Mouse (Mus musculus): ENCODE results near the gene Psen2. TPM values are rescaled to one million over a fixed set of nuclear protein-coding genes. Genes with fewer than 3 reads are reported as not detected.

Gene Psen2
- polyA plus RNA-seq (2015; fragmentation: Nextera tagmentation; extraction: Ambion mirVana) = 11.9 and 13.0 TPM in 2 replicates

DNA sequence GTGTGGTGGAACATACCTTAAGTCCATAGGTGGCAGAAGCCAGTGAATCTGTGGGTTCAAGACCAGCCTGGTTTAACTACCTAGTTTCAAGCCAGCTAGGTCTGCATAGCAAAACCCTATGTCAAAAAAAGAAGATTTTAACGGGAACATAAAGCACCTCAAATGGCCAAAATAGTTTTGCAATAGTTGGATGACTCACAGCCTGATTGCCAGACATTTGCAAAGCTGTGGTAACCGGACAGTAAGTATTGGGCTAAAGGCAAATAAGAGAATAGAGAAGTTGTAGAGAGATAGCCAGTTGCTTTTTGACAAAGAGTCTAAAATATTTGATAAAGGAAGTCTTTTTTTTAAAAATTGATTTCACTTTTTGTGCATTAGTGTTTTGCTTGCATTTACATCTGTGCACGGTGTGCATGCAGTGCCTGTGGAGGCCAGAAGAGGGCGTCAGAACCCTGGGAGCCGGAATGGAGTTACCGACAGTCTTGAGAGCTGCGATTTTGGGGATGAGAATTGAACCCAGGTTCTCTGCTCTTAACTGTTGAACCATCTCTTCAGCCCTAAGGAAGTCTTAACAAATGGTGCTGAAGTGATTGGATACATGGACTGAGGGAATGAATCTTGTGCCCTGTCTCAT is at the start of gene Psen2:
Gene Psen2 (minus strand): TSS at position 75 of the 634 bp plus-strand sequence.
- Histone ChIP-seq H3K4me3 (no peak within 1 kb of the TSS), H3K4me2 (no peak within 1 kb of the TSS), H3K4me1 (replicated peaks) (0 out of 2 replicates have a peak, but pooled peaks cover 3% of the 10 kb centered on the region), H3K9me3 (no peaks in the 10 kb centered on the region), H3K27me3 (peaks cover 13% of the 10 kb centered on the region), H3K36me3 (no peaks in the 10 kb centered on the region), H3K27ac (replicated peaks) (no peak within 1 kb of the TSS), H3K9ac (no peak within 1 kb of the TSS)
- no peak for ATAC-seq (ENCODE audit: low read depth)
- 17% methylated on average over 7 of the region's 7 CpGs for WGBS

DNA sequence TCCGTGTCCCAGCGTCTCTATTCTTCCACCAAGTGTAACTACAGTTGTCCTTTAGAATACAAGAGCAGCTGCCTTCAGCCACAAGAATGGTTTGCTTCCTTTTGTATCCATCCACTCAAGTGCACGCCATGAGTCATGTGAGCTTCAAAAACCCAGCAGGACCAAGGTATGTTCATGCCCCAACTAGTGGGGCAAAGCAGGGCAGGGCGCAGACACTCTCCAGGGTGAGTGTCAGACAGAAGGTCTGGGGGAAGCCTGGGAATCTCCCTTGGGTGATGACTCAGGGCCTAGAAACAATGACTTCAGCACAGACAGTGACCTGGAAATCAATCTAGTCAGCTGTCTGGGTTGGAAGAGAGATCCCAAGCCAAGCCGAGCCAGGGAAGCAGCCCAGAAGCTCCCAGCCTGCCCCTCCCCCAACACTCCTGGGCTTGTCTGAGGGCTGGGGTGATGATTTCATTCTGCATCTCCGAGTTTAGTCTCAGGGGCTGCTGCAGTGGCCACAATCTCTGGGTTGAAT is 49.6 kb upstream of the Psen2 start:
- WGBS = 15% methylated on average over 6 of the region's 6 CpGs
- Histone ChIP-seq H3K27ac (replicated peaks) (peak overlapping the region; percentile 84), H3K36me3 (no peaks in the 10 kb centered on the region), H3K9me3 (no peaks in the 10 kb centered on the region), H3K4me2 (peak overlapping the region; percentile 50), H3K27me3 (no peaks in the 10 kb centered on the region), H3K4me1 (replicated peaks) (peaks cover 34% of the 10 kb centered on the region), H3K9ac (peak overlapping the region; percentile 46; the same call in 1 of the 2 replicates), H3K4me3 (no peak overlapping the region)
- peak; percentile 80 for ATAC-seq (ENCODE audit: low read depth)

DNA sequence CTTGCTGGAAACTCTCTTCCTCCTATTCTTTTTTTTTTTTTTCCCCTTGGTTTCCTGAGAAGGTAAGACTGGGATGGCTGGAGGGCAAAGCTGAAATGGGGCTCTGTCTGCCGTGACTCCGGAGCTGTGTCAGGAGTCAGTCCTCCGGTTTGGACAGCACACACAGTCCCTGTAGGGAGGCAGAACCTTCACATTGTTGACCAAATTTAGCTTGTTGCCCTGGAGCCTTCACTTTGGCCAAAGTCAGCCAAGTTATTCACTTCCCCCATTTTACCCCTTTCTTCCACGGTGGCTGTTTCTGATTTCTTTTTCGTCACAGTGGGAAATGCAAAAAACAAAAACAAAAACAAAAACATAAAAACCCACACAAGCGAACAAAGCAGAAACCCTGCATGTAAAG is 49.0 kb upstream of the Psen2 start:
- Histone ChIP-seq H3K9ac (0 out of 2 replicates have a peak overlapping the region, but pooled peaks have one; percentile 46), H3K4me1 (replicated peaks) (peaks cover 40% of the 10 kb centered on the region), H3K27ac (replicated peaks) (peak overlapping the region; percentile 84), H3K27me3 (no peaks in the 10 kb centered on the region), H3K36me3 (no peaks in the 10 kb centered on the region), H3K4me3 (no peak overlapping the region), H3K4me2 (peak overlapping the region; percentile 50; the same call in 1 of the 2 replicates), H3K9me3 (no peaks in the 10 kb centered on the region)
- no peak; the same call in 1 of the 2 replicates for ATAC-seq (ENCODE audit: low read depth)
- 24% methylated on average over 6 of the region's 6 CpGs for WGBS

DNA sequence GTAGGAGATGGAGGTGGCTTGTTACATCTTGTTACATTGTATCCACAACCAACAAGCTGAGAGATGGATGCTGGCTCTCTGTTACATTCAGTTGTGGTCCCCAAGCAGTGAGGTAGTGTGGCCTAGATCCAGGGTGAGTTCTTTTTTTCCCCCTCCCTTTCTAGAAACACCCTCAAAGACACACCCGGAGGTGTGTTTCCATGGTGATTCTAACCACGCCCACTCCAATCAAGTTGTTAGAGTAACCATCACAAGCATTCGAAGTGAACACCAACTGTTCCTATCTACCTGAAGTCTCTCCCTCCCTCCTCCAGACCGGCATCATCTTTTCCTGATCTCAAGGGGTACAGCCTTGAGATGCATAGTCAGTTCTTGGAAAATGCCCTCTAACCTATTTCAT is 45.7 kb upstream of the Psen2 start:
- no peak for ATAC-seq (ENCODE audit: low read depth)
- Histone ChIP-seq H3K4me3 (no peak overlapping the region), H3K4me2 (no peak overlapping the region), H3K27ac (replicated peaks) (no peak overlapping the region), H3K4me1 (replicated peaks) (peaks cover 30% of the 10 kb centered on the region), H3K9me3 (no peaks in the 10 kb centered on the region), H3K36me3 (no peaks in the 10 kb centered on the region), H3K9ac (no peak overlapping the region), H3K27me3 (no peaks in the 10 kb centered on the region)
- WGBS = 61% methylated on average over 4 of the region's 4 CpGs

DNA sequence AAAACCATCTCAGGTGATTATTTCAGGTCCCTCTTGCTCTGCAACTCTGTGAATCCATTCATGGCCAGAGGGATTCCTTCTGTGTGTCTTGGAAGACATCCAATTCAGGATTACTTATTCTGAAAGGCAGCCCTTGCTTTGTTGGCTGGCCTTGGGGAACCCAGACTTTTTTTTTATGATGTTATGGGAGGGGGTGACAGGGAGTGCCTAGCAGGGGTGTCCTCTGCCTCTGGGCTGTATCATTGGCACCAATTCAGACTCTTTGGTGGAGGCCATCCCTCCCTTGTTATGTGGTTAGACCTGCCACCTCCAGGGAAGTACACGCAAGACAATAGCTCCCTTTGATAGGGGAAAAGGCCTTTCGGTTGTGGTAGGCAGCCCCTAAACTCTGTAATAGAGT is 44.4 kb upstream of the Psen2 start:
- ATAC-seq (ENCODE audit: low read depth) = no peak
- H3K9ac ChIP-seq = no peak overlapping the region
- H3K4me2 ChIP-seq = no peak overlapping the region
- no peaks in the 10 kb centered on the region for H3K36me3 ChIP-seq
- peaks cover 28% of the 10 kb centered on the region for H3K4me1 ChIP-seq (replicated peaks)
- no peaks in the 10 kb centered on the region for H3K27me3 ChIP-seq
- H3K9me3 ChIP-seq = no peaks in the 10 kb centered on the region
- 51% methylated on average over 2 of the region's 2 CpGs for WGBS
- no peak overlapping the region for H3K4me3 ChIP-seq
- H3K27ac ChIP-seq (replicated peaks) = no peak overlapping the region

DNA sequence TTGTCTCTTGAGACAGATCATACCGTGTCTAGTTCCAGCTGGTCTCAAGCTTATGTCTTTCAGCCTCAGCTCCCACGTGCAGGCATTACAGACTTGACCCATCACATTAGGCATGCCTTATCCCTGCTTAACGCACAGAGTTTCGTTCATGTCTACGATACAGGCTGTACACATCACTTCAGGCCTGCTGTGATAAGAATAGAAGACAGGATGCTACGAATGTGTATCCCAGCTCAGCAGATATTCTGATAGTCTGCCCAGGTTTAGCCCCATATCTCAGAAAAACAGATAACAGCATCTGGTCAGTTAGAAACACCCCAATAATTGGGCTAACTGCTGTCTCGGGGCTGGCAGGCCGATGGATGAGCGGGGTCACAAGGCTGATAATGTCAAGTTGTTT is 43.7 kb upstream of the Psen2 start:
- H3K27me3 ChIP-seq = no peaks in the 10 kb centered on the region
- WGBS = 77% methylated on average over 9 of the region's 9 CpGs
- H3K9me3 ChIP-seq = no peaks in the 10 kb centered on the region
- no peak for ATAC-seq (ENCODE audit: low read depth)
- no peak overlapping the region for H3K9ac ChIP-seq
- no peaks in the 10 kb centered on the region for H3K36me3 ChIP-seq
- H3K4me3 ChIP-seq = no peak overlapping the region
- no peak overlapping the region for H3K4me2 ChIP-seq
- no peak overlapping the region for H3K27ac ChIP-seq (replicated peaks)
- H3K4me1 ChIP-seq (replicated peaks) = peaks cover 22% of the 10 kb centered on the region; the same call in 1 of the 2 replicates

DNA sequence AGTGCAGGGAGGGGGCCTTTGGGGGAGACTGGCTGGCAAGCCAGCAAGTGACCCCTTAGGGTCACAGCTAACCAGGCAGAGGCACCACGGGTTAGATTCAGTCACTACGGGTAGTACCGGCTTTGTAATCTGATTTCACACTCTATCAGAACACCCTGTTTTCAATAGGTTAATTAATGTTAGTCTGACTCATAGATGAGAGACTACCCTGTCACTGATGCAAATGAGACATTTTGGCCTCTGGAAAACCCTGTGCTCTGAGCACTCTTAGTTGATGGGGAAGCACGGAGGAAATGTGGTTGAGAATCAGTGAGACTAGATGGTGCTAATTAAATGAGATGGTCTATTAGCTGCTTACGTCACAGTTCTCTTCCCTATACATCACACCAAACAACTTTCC is 40.4 kb upstream of the Psen2 start:
- Histone ChIP-seq H3K4me2 (no peak overlapping the region), H3K36me3 (no peaks in the 10 kb centered on the region), H3K4me3 (no peak overlapping the region), H3K9ac (no peak overlapping the region), H3K4me1 (replicated peaks) (peaks cover 18% of the 10 kb centered on the region; the same call in 1 of the 2 replicates), H3K9me3 (no peaks in the 10 kb centered on the region), H3K27ac (replicated peaks) (no peak overlapping the region), H3K27me3 (no peaks in the 10 kb centered on the region)
- 31% methylated on average over 5 of the region's 5 CpGs for WGBS
- ATAC-seq (ENCODE audit: low read depth) = no peak

DNA sequence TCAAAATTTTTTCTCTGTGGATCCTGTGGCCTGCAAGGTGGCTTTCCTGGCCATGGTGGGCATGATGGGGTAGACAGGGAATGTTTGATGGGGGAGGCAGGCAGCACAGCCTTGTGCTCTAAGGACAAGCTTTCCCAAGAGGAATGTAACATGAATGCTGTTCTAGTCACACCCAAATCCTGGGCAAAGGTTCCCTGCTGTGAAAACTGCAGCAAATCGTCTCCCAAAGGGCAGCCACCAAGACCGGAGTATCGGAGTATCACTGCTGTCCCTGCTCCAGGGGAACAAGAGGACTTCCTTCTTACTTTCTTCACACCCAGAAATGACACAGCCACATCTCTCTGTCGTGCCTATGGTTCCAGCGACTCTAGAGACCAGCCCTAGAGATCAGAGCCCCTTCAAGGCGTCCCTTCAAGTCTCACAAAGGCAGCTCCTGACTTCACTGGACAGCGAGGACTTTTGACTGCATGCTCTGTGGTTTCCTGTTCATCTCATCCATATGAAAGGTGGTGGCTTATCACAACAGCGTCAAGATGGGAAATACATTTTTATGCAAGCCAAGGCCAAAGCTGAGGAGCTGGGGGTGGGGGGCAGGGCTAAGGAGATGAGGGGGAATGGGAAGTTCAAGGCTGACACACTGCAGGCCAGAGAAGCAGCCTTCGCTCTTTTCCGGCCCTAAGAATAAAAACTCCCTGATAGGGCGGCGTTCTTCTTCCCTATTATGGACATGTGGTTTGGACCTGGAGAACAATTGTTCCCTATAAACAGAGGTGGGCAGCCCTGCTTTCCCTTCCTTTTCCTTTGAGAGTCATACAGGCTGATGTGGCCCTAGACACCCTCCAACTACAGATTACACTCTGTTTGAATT is 39.2 kb upstream of the Psen2 start:
- no peak for ATAC-seq (ENCODE audit: low read depth)
- no peaks in the 10 kb centered on the region for H3K36me3 ChIP-seq
- H3K4me1 ChIP-seq (replicated peaks) = peaks cover 19% of the 10 kb centered on the region; the same call in 1 of the 2 replicates
- no peak overlapping the region for H3K4me2 ChIP-seq
- H3K4me3 ChIP-seq = no peak overlapping the region
- no peaks in the 10 kb centered on the region for H3K27me3 ChIP-seq
- H3K9ac ChIP-seq = no peak overlapping the region
- no peaks in the 10 kb centered on the region for H3K9me3 ChIP-seq
- WGBS = 53% methylated on average over 12 of the region's 12 CpGs
- H3K27ac ChIP-seq (replicated peaks) = no peak overlapping the region

DNA sequence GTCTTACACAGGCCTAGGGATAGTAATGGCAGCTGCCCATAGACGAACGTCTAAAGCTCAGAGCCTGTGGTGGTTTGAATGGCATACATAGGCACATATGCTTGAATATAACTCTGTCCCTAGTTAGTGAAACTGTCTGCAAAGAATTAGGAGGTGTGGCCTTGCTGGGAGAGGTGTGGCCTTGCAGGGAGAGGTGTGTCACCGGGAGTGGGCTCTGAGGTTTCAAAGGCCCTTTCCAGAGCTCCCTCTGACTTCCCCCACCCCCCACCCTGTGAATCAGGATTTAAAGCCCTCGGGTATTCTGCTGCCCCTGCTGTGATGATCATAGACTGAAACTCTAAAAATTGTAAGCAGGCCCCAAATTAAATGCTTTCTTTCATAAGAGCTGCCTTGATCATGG is 37.8 kb upstream of the Psen2 start:
- Histone ChIP-seq H3K9me3 (no peaks in the 10 kb centered on the region), H3K4me3 (no peak overlapping the region), H3K27ac (replicated peaks) (no peak overlapping the region), H3K27me3 (no peaks in the 10 kb centered on the region), H3K4me1 (replicated peaks) (peaks cover 19% of the 10 kb centered on the region; the same call in 1 of the 2 replicates), H3K9ac (no peak overlapping the region), H3K36me3 (no peaks in the 10 kb centered on the region), H3K4me2 (no peak overlapping the region)
- WGBS = 47% methylated on average over 4 of the region's 4 CpGs
- no peak for ATAC-seq (ENCODE audit: low read depth)

DNA sequence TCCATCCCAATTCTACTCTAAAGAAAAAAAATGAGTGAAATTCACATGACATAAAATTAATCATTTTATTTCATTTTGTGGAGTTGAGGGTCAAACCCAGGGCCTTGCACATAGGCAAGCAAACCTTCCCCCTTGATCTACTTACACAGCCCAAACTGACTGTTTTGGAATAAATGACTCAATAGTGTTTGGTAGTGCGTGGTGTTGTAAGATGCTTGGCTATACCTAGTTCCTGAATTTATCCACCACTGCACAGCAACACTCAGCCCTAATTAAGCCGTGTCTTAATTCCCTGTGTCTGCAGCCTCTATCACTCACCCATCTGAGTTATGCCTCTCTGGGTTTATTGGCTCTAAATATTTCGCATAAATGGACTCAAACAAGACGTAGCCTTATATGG is 37.1 kb upstream of the Psen2 start:
- Histone ChIP-seq H3K4me1 (replicated peaks) (peaks cover 19% of the 10 kb centered on the region; the same call in 1 of the 2 replicates), H3K9me3 (no peaks in the 10 kb centered on the region), H3K27ac (replicated peaks) (no peak overlapping the region), H3K4me3 (no peak overlapping the region), H3K4me2 (no peak overlapping the region), H3K9ac (no peak overlapping the region), H3K36me3 (no peaks in the 10 kb centered on the region), H3K27me3 (no peaks in the 10 kb centered on the region)
- ATAC-seq (ENCODE audit: low read depth) = no peak
- 77% methylated on average over 4 of the region's 4 CpGs for WGBS

DNA sequence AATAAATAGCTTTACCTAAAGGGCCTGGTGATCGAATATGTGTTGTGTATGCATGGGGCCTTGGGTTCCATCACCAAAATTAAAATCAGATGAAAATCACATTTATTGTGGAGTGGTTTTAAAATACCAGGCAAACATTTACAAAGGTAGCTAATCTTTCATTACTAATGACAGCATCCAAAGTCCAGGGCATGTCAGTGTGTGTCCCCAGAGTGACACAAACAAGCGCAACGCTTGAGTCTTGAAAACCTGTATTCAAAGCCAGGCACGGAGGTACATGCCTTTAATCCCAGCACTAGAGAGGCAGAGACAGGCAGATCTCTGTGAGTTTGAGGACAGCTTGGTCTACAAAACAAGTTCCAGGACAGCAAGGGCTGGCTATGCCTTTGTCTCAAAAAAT is 36.5 kb upstream of the Psen2 start:
- Histone ChIP-seq H3K27me3 (no peaks in the 10 kb centered on the region), H3K4me1 (replicated peaks) (peaks cover 19% of the 10 kb centered on the region; the same call in 1 of the 2 replicates), H3K9ac (no peak overlapping the region), H3K36me3 (no peaks in the 10 kb centered on the region), H3K9me3 (0 out of 2 replicates have a peak, but pooled peaks cover 3% of the 10 kb centered on the region), H3K4me3 (no peak overlapping the region), H3K27ac (replicated peaks) (no peak overlapping the region), H3K4me2 (no peak overlapping the region)
- 89% methylated on average over 4 of the region's 4 CpGs for WGBS
- no peak for ATAC-seq (ENCODE audit: low read depth)

DNA sequence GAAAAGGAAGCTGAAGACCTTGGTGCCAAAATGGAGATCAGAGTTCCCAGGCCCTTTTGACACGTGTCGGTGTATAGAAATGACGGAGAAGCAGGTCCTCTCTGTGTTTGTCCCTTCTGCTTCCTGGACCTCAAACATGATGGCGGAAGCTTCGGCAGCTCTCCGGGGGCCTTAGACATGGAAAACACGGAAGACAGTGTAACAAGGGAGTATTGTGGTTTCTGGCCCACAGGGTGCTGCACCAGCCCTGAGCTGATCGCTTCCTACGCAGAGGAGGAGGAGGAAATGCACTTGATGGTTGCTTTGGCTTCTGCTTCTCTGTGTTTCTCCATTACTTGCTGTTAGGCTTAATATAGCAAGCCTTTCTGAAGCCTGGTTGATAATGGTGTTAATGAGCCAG is 32.9 kb upstream of the Psen2 start:
- H3K4me1 ChIP-seq (replicated peaks) = 0 out of 2 replicates have a peak, but pooled peaks cover 7% of the 10 kb centered on the region
- H3K4me2 ChIP-seq = no peak overlapping the region
- H3K9me3 ChIP-seq = 0 out of 2 replicates have a peak, but pooled peaks cover 3% of the 10 kb centered on the region
- no peak overlapping the region for H3K9ac ChIP-seq
- WGBS = 87% methylated on average over 9 of the region's 9 CpGs
- ATAC-seq (ENCODE audit: low read depth) = no peak
- H3K36me3 ChIP-seq = no peaks in the 10 kb centered on the region
- no peak overlapping the region for H3K4me3 ChIP-seq
- H3K27ac ChIP-seq (replicated peaks) = no peak overlapping the region
- no peaks in the 10 kb centered on the region for H3K27me3 ChIP-seq
